Mouse (Mus musculus) G1E (cell line): ENCODE data around the gene 2410137M14Rik.

ENCODE experiments used
- CTCF ChIP-seq: IDR thresholded peaks from 2 replicates; pipeline ENCODE4 v1.5.1; 2012; ENCODE audit warnings: low read depth, low read length, inconsistent platforms, mixed read lengths
- TAL1 ChIP-seq: conservative IDR thresholded peaks from 2 replicates; pipeline ENCODE4 v1.6.1; 2012; ENCODE audit warnings: low read depth, low read length, inconsistent platforms, mixed read lengths

DNA sequence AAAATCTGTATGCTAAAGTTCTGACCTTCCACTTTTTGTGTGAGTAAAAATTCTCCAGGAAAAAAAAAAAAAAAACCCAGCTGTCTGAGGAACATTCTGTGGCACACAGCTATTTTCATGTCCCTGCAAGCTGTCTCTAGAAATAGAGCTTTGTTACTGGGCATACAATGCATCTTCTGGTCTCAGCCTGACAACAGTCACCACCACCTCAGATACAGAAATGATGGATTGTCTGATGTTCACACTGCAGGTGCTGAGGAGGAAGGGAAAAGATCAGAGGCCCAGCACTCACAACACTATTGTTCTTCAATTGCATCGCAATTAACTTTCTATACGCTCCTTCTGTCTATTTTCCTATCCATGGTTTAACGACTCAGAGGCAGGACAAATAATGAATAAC lies 37.3 kb upstream of the 2410137M14Rik start:
- TF ChIP-seq CTCF (no peak), TAL1 (no peak)
